Mouse (Mus musculus) liver, postnatal 0 days (tissue): ENCODE measurements around the gene Tprgl. TPM values are rescaled to one million over a fixed set of nuclear protein-coding genes. Genes with fewer than 3 reads are reported as not detected.

ENCODE experiments used
- ATAC-seq: fragments of 200-750 bp; cut with Nextera tagmentation; 2 replicates; pipeline ENCODE4 v1.8.0; 2017; ENCODE audit warnings: mild to moderate bottlenecking, moderate library complexity
- DNase-seq: peaks from one replicate; pipeline ENCODE4 v3.0.0-alpha.2; 2016
- H3K27ac ChIP-seq: fragments of 300-500 bp; sonication (generic); 2 replicates; pipeline ENCODE4 v1.5.1; 2014; ENCODE audit warnings: antibody characterized with exemption, moderate library complexity, mild to moderate bottlenecking, low read depth
- H3K27me3 ChIP-seq: fragments of 300-500 bp; sonication (generic); 2 replicates; pipeline ENCODE4 v1.6.1; 2014; ENCODE audit warnings: low read length, control low read depth, mixed read lengths; ENCODE audit not compliant: insufficient read depth
- H3K36me3 ChIP-seq: fragments of 300-500 bp; sonication (generic); replicated peaks from 2 replicates; pipeline ENCODE4 v1.6.1; 2014; ENCODE audit warnings: mild to moderate bottlenecking, control low read depth, low read length, moderate library complexity, mixed read lengths; ENCODE audit not compliant: insufficient read depth
- H3K4me1 ChIP-seq: fragments of 300-500 bp; sonication (generic); 2 replicates; pipeline ENCODE4 v1.6.1; 2014; ENCODE audit warnings: antibody characterized with exemption, mild to moderate bottlenecking, control low read depth; ENCODE audit not compliant: insufficient read depth
- H3K4me2 ChIP-seq: fragments of 300-500 bp; sonication (generic); 2 replicates; pipeline ENCODE4 v1.6.1; 2014; ENCODE audit warnings: low read depth, mild to moderate bottlenecking, low read length, moderate library complexity, mixed read lengths
- H3K4me3 ChIP-seq: fragments of 300-500 bp; sonication (generic); 2 replicates; pipeline ENCODE4 v1.5.1; 2014; ENCODE audit warnings: low read depth, low read length
- H3K9ac ChIP-seq: fragments of 300-500 bp; sonication (generic); replicated peaks from 2 replicates; pipeline ENCODE4 v1.6.1; 2014; ENCODE audit warnings: mild to moderate bottlenecking, moderate library complexity
- H3K9me3 ChIP-seq: fragments of 300-500 bp; sonication (generic); 2 replicates; pipeline ENCODE4 v1.6.1; 2016; ENCODE audit warnings: mild to moderate bottlenecking, control low read depth, low read length, mixed read lengths
- CTCF ChIP-seq: sonication (generic); IDR thresholded peaks from 2 replicates; pipeline ENCODE4 v1.5.1; 2016; ENCODE audit warnings: antibody characterized with exemption, low read depth
- EP300 ChIP-seq: IDR thresholded peaks from 2 replicates; pipeline ENCODE4 v1.6.1; 2016; ENCODE audit warnings: antibody characterized with exemption, low read depth, mild to moderate bottlenecking
- WGBS: fragments of 180-500 bp; shearing (Covaris S2); extraction: QIAGEN DNeasy Blood & Tissue Kit; methylation state at CpG from one replicate; pipeline ENCODE4 v1.1.7; 2014; ENCODE audit not compliant: insufficient replicate concordance; 5-methylcytosine and 5-hydroxymethylcytosine counted together
- polyA plus RNA-seq: library from polyadenylated mRNA; unstranded; fragments of >200 nt; fragmentation: Nextera tagmentation; extraction: Ambion mirVana; gene quantifications from 2 replicates; pipeline ENCODE4 v1.2.1, GENCODE M21; 2015

Tprgl gene
- polyA plus RNA-seq, 1 experiment from 2014 or later: 74.4 TPM

GRCm38 (mm10) chr4:154181001-154181400 is 20.5 kb upstream of the Tprgl start:
- H3K9ac ChIP-seq: no peak overlapping the region
- H3K4me2 ChIP-seq: no peak overlapping the region
- WGBS: 75% methylated on average over 7 of the region's 7 CpGs
- H3K27ac ChIP-seq: no peak overlapping the region
- no peak for TF ChIP-seq CTCF
- no peak for TF ChIP-seq EP300
- H3K4me1 ChIP-seq: no peaks in the 10 kb centered on the region
- ATAC-seq (no peak), DNase-seq (no peak)
- no peaks in the 10 kb centered on the region for H3K9me3 ChIP-seq
- H3K4me3 ChIP-seq: no peak overlapping the region
- 0 out of 2 replicates have a peak, but pooled peaks cover 3% of the 10 kb centered on the region for H3K27me3 ChIP-seq
- H3K36me3 ChIP-seq: no peaks in the 10 kb centered on the region

GRCm38 (mm10) chr4:154177257-154177656 is 16.8 kb upstream of the Tprgl start:
- DNase-seq (no peak), ATAC-seq (peak; percentile 54; the same call in 1 of the 2 replicates)
- Histone ChIP-seq H3K9ac (no peak overlapping the region), H3K27me3 (peaks cover 13% of the 10 kb centered on the region), H3K4me3 (no peak overlapping the region), H3K27ac (no peak overlapping the region), H3K4me2 (no peak overlapping the region), H3K9me3 (no peaks in the 10 kb centered on the region), H3K36me3 (no peaks in the 10 kb centered on the region), H3K4me1 (no peaks in the 10 kb centered on the region)
- TF ChIP-seq EP300: no peak
- TF ChIP-seq CTCF: no peak
- 49% methylated on average over 8 of the region's 8 CpGs for WGBS

- ATAC-seq (no peak), DNase-seq (no peak)
- WGBS: 44% methylated on average over 13 of the region's 13 CpGs
- no peak overlapping the region for H3K27ac ChIP-seq
- peaks cover 12% of the 10 kb centered on the region for H3K4me1 ChIP-seq
- H3K36me3 ChIP-seq: no peaks in the 10 kb centered on the region
- H3K4me2 ChIP-seq: 0 out of 2 replicates have a peak overlapping the region, but pooled peaks have one; percentile 71
- no peaks in the 10 kb centered on the region for H3K9me3 ChIP-seq
- TF ChIP-seq CTCF (no peak), EP300 (no peak)
- H3K4me3 ChIP-seq: no peak overlapping the region
- peaks cover 52% of the 10 kb centered on the region for H3K27me3 ChIP-seq
- H3K9ac ChIP-seq: no peak overlapping the region
These were observed 11.6 kb upstream of the Tprgl start for GRCm38 (mm10) chr4:154171931-154172604.

GRCm38 (mm10) chr4:154171151-154171930 is 10.9 kb upstream of the Tprgl start:
- H3K27me3 ChIP-seq: peaks cover 52% of the 10 kb centered on the region
- 2% methylated on average over 37 of the region's 37 CpGs for WGBS
- DNase-seq (no peak), ATAC-seq (no peak)
- H3K4me3 ChIP-seq: peak overlapping the region; percentile 45
- H3K36me3 ChIP-seq: no peaks in the 10 kb centered on the region
- no peak overlapping the region for H3K27ac ChIP-seq
- H3K9ac ChIP-seq: no peak overlapping the region
- H3K4me1 ChIP-seq: peaks cover 12% of the 10 kb centered on the region
- TF ChIP-seq CTCF (no peak), EP300 (no peak)
- peak overlapping the region; percentile 71 for H3K4me2 ChIP-seq
- no peaks in the 10 kb centered on the region for H3K9me3 ChIP-seq

- H3K9ac ChIP-seq: no peak within 1 kb of the TSS
- WGBS: under 1% methylated on average over 52 of the region's 61 CpGs
- peak within 1 kb of the TSS; percentile 45 for H3K4me3 ChIP-seq
- TF ChIP-seq EP300: no peak
- TF ChIP-seq CTCF: no peak
- DNase-seq: peak; percentile 48
- H3K4me1 ChIP-seq: peaks cover 12% of the 10 kb centered on the region
- no peaks in the 10 kb centered on the region for H3K36me3 ChIP-seq
- H3K27me3 ChIP-seq: peaks cover 52% of the 10 kb centered on the region
- peak within 1 kb of the TSS; percentile 71 for H3K4me2 ChIP-seq
- H3K27ac ChIP-seq: no peak within 1 kb of the TSS
- H3K9me3 ChIP-seq: no peaks in the 10 kb centered on the region
- ATAC-seq: peak; percentile 46; the same call in 1 of the 2 replicates
These were observed 10.2 kb upstream of the Tprgl start, which contains the start of gene Megf6 for GRCm38 (mm10) chr4:154170506-154171150. TSS of gene Megf6 (plus strand) at chr4:154170730.

- no peak overlapping the region for H3K27ac ChIP-seq
- peaks cover 12% of the 10 kb centered on the region for H3K4me1 ChIP-seq
- DNase-seq (no peak), ATAC-seq (no peak)
- WGBS: 3% methylated on average over 15 of the region's 15 CpGs
- H3K9ac ChIP-seq: no peak overlapping the region
- H3K36me3 ChIP-seq: no peaks in the 10 kb centered on the region
- TF ChIP-seq CTCF (no peak), EP300 (no peak)
- no peaks in the 10 kb centered on the region for H3K9me3 ChIP-seq
- peak overlapping the region; percentile 45 for H3K4me3 ChIP-seq
- H3K4me2 ChIP-seq: peak overlapping the region; percentile 71
- H3K27me3 ChIP-seq: peaks cover 52% of the 10 kb centered on the region
These were observed 9.6 kb upstream of the Tprgl start for GRCm38 (mm10) chr4:154170021-154170420.
